Mouse (Mus musculus) frontal cortex, adult (tissue): ENCODE measurements around the gene Nr6a1.

Experiments
- ATAC-seq: cut with Nextera tagmentation; 2 replicates; pipeline ENCODE4 v1.9.2; 2017; ENCODE audit warnings: mild to moderate bottlenecking, moderate library complexity, mixed read lengths; ENCODE audit not compliant: low TSS enrichment

Gene Nr6a1

GRCm38 (mm10) chr2:38937396-38937795, 9.9 kb upstream of the Nr6a1 start:
- ATAC-seq: no peak

GRCm38 (mm10) chr2:38936721-38937378, 9.4 kb upstream of the Nr6a1 start:
- no peak for ATAC-seq

- ATAC-seq: no peak
These were observed 7.4 kb upstream of the Nr6a1 start for GRCm38 (mm10) chr2:38934936-38935335.

GRCm38 (mm10) chr2:38933931-38934330, 6.4 kb upstream of the Nr6a1 start:
- ATAC-seq: peak; percentile 53; the same call in 1 of the 2 replicates

- ATAC-seq: peak; percentile 75
These were observed 4.6 kb upstream of the Nr6a1 start, which contains the start of gene Olfml2a for GRCm38 (mm10) chr2:38931851-38932667. TSS of gene Olfml2a (plus strand) at chr2:38931978.

GRCm38 (mm10) chr2:38930269-38930668, 2.8 kb upstream of the Nr6a1 start:
- ATAC-seq: no peak

- peak; percentile 91 for ATAC-seq
These were observed 1.2 kb downstream of the Nr6a1 start for GRCm38 (mm10) chr2:38926145-38926891.

- ATAC-seq: peak; percentile 29
These were observed 2.1 kb downstream of the Nr6a1 start for GRCm38 (mm10) chr2:38925171-38926080.

- ATAC-seq: no peak
These were observed 2.9 kb downstream of the Nr6a1 start for GRCm38 (mm10) chr2:38924571-38924970.

- ATAC-seq: no peak
These were observed 3.6 kb downstream of the Nr6a1 start for GRCm38 (mm10) chr2:38923911-38924310.

GRCm38 (mm10) chr2:38923471-38923870, 4.0 kb downstream of the Nr6a1 start:
- ATAC-seq: no peak

GRCm38 (mm10) chr2:38921374-38921773, 6.1 kb downstream of the Nr6a1 start:
- no peak for ATAC-seq

GRCm38 (mm10) chr2:38916947-38917691, 10.4 kb downstream of the Nr6a1 start:
- ATAC-seq: no peak

GRCm38 (mm10) chr2:38914965-38915364, 12.5 kb downstream of the Nr6a1 start:
- ATAC-seq: no peak

GRCm38 (mm10) chr2:38914517-38914916, 13.0 kb downstream of the Nr6a1 start:
- no peak for ATAC-seq

GRCm38 (mm10) chr2:38908604-38909003, 18.9 kb downstream of the Nr6a1 start:
- no peak for ATAC-seq

GRCm38 (mm10) chr2:38906097-38906496, 21.4 kb downstream of the Nr6a1 start:
- ATAC-seq: peak; percentile 98

- no peak for ATAC-seq
These were observed 23.2 kb downstream of the Nr6a1 start for GRCm38 (mm10) chr2:38904290-38904689.

GRCm38 (mm10) chr2:38902866-38903265, 24.6 kb downstream of the Nr6a1 start:
- no peak for ATAC-seq

GRCm38 (mm10) chr2:38880907-38881672, 46.4 kb downstream of the Nr6a1 start:
- ATAC-seq: no peak
